Mouse (Mus musculus) c-Kit-negative CD71-positive TER-119-positive erythroid progenitor cells, embryonic 14.5 days (primary cell): ENCODE data around the gene Fbxo31.

ENCODE experiments used
- DNase-seq: peaks from one replicate; pipeline ENCODE4 v3.0.0-alpha.2; 2013; ENCODE audit warnings: low read depth, low spot score

The Fbxo31 gene

DNA sequence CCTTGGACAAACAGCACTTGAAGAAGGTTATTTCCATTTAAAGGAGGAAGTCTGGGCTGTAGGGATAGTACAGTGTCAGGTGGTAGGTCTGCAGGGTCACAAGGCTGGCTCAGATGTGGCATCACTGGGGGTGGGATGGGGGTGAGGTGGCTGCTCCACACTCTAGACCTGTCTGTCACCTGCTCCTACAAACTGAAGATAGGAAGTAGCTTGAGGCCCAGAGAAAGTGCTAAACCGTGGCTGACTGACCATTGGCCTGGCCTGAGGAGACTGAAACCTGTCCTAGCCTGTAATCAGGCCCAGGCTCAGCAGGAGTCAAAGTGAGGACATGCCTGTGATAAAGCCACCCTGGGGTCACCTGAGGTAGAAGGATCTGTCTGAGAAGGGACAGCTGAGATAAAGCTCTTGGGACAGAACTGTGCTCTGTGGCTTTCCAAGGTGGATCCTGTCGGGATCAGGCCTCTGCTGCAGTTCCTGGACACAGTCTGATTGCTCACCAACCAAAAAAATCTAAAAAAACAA, 10.7 kb upstream of the Fbxo31 start:
- peak; percentile 44 for DNase-seq

DNA sequence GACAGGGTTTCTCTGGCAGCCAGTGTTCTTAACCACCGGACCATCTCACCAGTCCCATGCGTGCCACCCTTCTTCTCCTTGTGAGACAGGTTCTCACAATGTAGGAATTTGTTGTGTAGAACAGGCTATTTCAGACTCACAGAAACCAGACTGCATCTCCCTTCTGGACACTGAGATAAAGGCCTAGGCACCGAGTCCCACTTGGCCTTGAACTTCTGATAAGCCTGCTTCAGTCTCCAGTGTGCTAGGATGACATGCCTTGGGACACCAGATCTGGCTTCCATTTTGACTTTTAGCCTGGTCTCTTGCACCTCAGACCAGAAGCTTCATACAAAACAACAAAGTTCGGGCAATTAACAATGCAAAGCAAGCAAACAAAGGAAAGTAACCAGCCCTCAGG, 10.1 kb upstream of the Fbxo31 start:
- DNase-seq: peak; percentile 81

GRCm38 (mm10) chr8:121585159-121585825, 6.7 kb upstream of the Fbxo31 start:
- DNase-seq: peak; percentile 98

DNA sequence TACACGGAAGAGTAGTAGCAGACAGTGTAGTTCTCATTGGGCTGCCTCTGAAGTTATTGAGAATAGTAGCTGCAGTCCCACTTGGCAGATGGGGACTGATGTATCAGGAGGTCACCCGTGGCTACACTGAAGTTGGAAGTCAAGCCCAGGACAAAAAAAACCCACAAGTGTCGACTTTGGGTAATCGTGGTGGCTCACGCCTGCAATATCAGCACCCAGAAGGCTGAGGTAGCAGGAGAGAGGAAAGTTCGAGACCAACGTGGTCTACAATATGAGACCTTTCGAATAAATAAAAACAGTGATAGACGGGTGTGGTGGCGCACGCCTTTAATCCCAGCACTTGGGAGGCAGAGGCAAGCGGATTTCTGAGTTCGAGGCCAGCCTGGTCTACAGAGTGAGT, 6.1 kb upstream of the Fbxo31 start:
- no peak for DNase-seq

- DNase-seq: no peak
Measured at GRCm38 (mm10) chr8:121583653-121584052, 5.0 kb upstream of the Fbxo31 start.

DNA sequence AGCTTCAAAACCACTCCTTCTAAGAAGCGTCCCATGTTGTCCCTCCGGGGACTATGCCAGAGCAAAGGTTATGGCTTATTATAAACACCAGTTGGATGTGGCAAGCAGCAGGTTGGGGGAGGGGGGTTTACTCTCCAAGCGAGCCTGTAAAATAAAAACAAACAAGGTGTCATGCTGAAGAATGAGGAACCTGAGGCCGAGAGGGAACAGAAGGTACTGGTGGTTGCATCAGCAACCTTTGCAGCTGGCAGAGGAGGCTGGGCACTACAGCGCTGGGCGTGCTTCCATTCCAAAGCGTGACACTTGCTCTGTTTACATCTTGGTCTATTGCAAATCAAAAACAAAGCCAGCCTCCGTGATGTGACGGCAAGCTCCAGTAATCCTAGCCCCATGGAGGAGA, 1.9 kb upstream of the Fbxo31 start:
- DNase-seq: no peak

DNA sequence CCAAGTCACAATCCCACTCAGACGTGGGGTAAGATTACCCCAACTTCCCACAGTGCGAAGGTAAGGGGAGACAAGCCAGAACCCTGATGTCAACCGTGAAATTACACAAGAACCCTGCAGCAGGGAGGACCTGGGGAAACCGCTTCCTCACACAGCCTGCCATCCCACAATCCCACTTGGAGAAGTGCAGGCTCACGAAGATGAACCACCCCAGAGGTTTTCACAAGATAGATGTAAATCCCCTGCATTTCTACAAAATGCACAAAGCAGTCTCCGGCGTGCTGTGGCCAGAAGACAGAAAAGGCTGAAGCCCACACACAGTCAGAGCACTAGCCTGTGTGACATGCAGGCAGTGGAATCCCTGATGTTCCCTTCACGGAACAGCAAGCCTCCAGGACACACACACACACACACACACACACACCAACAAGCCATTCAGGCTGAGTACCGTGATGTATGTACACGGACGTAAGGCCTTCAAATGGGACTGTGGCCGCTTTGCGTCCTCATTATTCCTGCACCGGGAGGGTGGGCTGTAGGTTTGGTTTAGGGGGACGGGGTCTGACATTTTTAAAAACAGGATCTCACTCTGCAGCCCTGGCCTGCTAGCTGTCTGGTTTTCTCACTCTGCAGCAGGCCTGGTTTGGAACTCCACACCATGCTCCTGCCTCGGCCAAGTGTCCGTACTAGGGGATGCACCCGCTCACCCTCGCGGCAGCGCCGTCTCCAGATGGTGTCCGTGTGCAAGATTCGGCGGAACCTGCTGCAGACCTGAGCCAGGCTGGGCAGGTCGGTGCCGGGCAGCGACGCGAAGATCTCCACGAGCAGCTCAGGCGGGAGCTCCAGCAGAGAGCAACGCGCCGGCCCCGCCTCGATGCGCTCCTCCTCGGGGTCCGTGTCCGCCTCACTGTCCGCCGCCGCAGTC, 593 bp downstream of the Fbxo31 start:
- DNase-seq: no peak

DNA sequence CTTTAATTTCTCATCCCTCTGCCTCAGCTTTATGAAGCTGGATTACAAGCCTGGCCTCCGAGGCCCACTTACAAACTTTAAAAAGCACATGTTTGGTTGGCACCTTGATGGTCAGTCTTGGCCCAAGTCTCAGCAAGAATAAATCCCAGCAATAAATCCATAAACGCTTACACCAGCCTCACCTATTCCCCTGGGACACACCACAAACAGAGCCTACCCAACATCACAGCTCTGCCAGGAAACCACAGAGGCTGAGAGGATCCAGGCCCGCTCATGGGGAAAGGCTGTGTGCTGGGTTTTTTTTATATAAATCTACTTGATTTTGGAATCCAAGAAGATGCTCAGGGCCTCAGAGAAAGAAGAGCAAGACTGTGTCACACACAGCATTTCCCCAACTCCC, 2.9 kb downstream of the Fbxo31 start:
- no peak for DNase-seq

- no peak for DNase-seq
Measured at GRCm38 (mm10) chr8:121573275-121573674, 5.3 kb downstream of the Fbxo31 start.

- no peak for DNase-seq
Measured at GRCm38 (mm10) chr8:121572121-121572520, 6.5 kb downstream of the Fbxo31 start.

GRCm38 (mm10) chr8:121570801-121571200, 7.8 kb downstream of the Fbxo31 start:
- DNase-seq: no peak

GRCm38 (mm10) chr8:121570335-121570734, 8.3 kb downstream of the Fbxo31 start:
- no peak for DNase-seq

DNA sequence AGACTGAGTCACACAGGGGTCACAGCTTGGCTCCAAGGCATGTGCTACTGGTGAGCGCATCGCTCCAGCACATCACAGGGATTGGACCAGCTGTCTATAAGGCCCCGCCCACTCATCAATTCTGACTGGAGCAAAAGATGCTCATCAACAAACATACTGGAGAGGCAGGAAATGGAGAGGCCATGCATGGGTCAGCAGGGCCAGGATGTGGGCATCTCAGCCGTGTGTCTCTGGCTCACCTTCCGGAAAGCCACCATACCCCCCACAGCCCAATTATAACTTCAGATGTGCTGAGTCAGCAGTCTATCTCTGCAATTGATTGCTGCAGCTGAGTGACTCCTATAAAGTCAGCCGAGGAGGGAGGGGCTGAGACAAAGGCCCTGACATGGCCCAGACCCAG, 10.3 kb downstream of the Fbxo31 start:
- DNase-seq: no peak

- DNase-seq: no peak
Measured at GRCm38 (mm10) chr8:121563701-121564100, 14.9 kb downstream of the Fbxo31 start.

DNA sequence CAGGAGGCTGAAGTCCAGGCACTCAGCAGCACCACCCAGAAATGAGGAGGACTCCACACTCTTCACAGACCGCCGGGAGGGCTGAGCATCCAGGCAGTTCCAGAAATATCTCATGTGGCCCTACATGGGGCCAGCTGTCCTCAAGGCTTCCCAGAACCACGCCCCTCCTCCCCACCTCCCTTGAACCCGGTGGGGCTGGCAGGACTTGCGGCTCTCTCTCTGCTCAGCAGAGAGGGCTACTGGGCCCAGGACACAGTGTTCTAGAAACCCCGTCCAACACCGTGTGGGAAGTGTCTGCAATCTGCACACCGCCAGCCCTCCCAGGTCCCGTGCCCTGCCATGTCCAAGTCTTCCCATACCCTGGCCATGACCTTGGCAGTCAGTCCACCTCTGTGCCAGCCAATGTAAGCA, 15.7 kb downstream of the Fbxo31 start:
- DNase-seq: no peak

DNA sequence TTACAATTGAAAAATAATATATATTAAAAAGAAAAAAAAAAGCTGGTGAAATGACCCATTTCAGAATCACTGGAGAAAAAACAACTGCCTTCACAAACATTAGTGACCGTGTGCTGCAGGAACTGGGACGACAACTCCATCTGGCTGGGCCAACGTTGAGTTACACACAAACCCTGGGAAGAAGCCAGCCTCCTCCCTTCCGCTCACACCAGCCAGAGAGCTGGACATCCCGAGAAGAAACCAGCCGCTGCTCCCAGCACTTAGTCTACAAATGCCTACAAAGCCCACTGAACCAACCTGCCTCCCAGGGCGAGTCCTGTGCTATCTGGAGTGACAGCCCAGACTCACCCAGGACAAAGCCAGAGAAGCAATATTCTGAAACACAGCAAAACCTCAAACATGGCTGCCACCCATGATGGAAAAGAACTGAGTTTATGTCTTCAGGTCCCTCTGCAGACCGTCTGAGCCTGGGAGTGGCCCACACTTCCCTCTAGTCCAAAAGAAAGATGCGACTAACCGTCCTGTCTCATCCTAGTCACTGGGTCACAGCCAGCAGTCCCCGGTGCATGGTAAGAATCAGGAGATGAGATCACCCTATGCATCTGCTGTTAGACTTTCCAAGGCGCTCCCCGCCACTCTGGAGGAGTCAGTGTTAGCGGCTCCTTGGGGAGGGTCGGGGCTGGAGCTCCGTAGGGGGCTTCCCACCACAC, 16.8 kb downstream of the Fbxo31 start:
- no peak for DNase-seq

DNA sequence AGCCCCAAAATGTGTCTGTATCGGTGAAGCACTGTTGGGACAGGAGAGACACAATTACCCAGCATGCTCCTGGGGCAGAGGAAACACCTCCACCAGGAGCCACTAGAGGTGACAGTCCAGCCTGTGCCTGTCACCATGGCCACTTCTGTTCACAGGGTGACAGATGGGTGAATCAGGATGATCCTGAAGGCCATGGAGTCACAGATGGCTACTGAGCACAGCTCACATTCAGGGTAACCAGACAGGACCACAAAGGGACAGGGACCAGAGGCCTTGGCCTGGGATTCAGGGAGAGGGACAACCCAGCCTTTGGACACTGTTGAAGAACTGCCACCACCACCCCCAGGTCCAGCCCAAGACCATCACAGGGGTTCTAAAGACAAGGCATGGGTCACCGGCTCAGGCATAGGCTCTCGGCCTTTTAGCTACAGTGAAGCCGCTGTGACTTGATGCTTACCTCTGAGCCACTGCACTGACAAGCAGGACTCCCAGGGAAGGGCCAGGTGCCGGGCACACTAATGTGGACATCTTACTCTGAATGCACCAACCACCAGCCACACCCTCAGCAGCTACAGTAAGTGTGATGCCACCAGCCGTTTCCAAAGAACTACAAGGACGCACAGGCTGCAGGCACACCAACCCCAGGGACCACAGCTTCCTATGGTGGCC, 18.0 kb downstream of the Fbxo31 start:
- no peak for DNase-seq

DNA sequence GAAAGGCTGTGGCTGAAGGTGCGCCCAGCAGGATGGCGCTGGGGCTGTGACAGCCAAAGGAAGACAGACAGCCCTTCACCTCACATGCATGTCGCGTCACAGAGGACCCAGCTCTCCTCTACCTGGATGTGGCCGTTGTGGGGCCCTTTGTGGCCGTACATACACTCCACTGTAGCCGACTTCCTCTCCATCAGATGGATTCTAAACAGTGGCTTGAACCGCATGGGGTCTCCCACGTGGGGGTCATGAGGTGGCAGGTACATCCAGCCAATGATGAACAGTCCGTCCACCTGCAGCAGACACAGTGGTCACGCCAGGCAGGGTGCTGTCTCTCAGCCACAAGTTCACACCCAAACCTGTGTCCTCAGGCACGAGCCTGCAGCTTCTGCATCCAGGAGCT, 18.8 kb downstream of the Fbxo31 start:
- no peak for DNase-seq

GRCm38 (mm10) chr8:121558538-121558937, 20.1 kb downstream of the Fbxo31 start:
- no peak for DNase-seq

- no peak for DNase-seq
Measured at GRCm38 (mm10) chr8:121557746-121558145, 20.9 kb downstream of the Fbxo31 start.

DNA sequence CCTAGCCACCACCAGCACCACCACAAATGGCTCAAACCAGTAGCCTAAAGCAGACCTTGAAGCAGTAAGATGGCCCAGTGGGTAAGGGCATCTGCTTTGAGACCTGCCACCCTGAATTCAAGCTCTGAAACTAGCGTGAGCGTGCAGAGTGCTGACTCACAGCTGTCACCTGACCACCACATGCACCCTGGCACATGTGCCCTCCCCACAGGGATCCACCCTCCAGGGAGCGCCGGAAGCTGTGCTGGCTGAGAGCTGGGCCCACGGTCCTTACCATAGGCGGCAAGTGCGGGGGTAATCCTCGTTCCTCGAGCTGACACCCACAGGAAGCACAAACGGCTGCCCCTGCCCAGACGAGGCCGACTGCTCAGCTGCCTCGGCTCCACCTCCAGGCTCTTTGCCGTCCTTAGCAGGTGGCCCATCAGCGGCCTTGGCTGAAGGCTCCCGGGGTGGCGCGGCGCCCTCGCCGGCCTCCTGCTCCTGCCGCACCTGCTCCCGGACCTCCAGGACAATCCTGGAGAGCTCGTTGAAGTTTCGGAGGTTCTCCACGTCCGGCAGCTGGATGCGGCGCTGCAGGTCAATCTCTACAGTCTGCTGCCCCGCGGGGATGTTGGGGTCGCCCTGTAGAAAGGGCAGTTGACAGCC, 24.7 kb downstream of the Fbxo31 start:
- no peak for DNase-seq
